Mouse (Mus musculus): ENCODE data around the gene Fkbp1a. TPM values are rescaled to one million over a fixed set of nuclear protein-coding genes. Genes with fewer than 3 reads are reported as not detected.
A peak's percentile ranks its signal among the peaks of the same experiment; 100 is the strongest.

The Fkbp1a gene
- polyA plus RNA-seq, 1 experiment from 2014 or later: 696 TPM

DNA sequence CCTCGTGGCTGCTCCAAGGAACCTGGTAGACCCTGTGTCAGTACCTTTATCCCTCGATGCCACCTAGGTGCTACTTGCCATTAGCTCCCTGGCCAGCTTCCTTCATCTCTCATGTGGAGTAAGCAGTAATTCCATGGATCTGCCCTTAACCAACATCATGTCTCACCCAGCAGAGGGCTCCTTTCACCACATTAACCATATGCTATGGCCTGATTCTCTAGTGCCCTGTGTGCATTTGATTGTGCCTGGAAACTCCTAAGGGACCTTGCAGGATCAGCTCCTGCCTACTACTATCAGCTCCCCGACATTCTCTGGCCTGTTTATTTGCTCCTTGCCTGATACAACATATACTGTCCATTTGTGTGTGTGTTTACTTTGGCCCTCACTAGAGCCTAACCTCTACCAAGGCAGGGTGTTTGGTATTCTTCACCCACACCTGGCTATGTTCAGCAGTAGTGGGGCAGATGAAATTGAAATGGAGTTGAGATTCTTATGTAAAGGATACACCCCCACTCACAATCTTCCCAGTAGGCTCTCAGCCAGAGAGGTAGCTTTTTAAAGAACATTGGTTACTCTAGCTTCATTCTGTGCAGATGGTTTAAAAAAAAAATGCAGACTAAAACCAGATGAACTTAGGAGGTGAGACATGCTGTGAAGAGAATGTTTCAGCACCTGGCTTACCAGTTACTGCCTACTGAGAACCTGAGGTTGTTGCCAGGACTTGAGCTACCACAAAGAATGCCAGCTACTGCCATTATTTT is 28.6 kb upstream of the Fkbp1a start:
- H3K36me3 ChIP-seq (ENCODE audit: insufficient read depth, low read length): peaks cover 18% of the 10 kb centered on the region
- ATAC-seq: peak; percentile 40
- peak; percentile 24 for DNase-seq (ENCODE audit: low spot score)
- no peaks in the 10 kb centered on the region for H3K27me3 ChIP-seq (replicated peaks; ENCODE audit: insufficient read depth, low read length)
- no peak overlapping the region for H3K27ac ChIP-seq (ENCODE audit: low read length)
- no peak overlapping the region for H3K4me2 ChIP-seq (replicated peaks; ENCODE audit: low read depth, low read length)
- no peak overlapping the region for H3K9ac ChIP-seq (replicated peaks; ENCODE audit: low read depth)
- H3K4me1 ChIP-seq (ENCODE audit: insufficient read depth, low read depth, low read length): no peaks in the 10 kb centered on the region
- no peaks in the 10 kb centered on the region for H3K9me3 ChIP-seq (ENCODE audit: low read length)
- H3K4me3 ChIP-seq (ENCODE audit: low read depth, low read length): no peak overlapping the region
- WGBS: 75% methylated on average over 3 of the region's 3 CpGs
- TF ChIP-seq CTCF (IDR thresholded peaks at IDR 0.05) (peak; percentile 60), EP300 (IDR thresholded peaks at IDR 0.05) (no peak)

DNA sequence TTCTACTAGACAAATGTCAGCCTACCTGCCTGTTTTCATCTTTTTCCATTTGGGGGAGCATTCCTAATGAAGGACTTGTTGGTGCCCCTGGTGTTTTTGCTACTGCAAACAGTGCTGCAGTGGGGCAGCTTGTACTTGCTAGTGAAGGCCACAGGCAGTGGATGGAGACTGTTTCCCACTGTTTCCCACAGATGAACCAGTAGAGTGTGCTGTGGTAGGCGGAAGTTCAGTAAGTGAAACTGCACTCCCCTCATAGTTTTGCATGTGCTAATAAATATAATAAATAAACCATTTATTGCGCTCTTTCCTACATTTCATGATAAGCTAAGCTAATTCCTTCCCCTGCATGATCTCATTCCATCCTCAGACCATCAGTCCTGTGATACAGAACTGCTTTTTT is 23.3 kb upstream of the Fkbp1a start:
- DNase-seq (ENCODE audit: low spot score): no peak
- Histone ChIP-seq H3K9ac (replicated peaks; ENCODE audit: low read depth) (no peak overlapping the region), H3K4me3 (ENCODE audit: low read depth, low read length) (no peak overlapping the region), H3K4me1 (ENCODE audit: insufficient read depth, low read depth, low read length) (no peaks in the 10 kb centered on the region), H3K9me3 (ENCODE audit: low read length) (no peaks in the 10 kb centered on the region), H3K27ac (ENCODE audit: low read length) (no peak overlapping the region), H3K4me2 (replicated peaks; ENCODE audit: low read depth, low read length) (no peak overlapping the region), H3K27me3 (replicated peaks; ENCODE audit: insufficient read depth, low read length) (no peaks in the 10 kb centered on the region), H3K36me3 (ENCODE audit: insufficient read depth, low read length) (no peaks in the 10 kb centered on the region; the same call in 1 of the 2 replicates)
- TF ChIP-seq CTCF (IDR thresholded peaks at IDR 0.05) (peak; percentile 52), EP300 (IDR thresholded peaks at IDR 0.05) (no peak)
- no peak for ATAC-seq
- 88% methylated on average over 2 of the region's 2 CpGs for WGBS

GRCm38 (mm10) chr2:151524324-151525041 is 17.8 kb upstream of the Fkbp1a start:
- H3K9ac ChIP-seq (replicated peaks; ENCODE audit: low read depth): no peak overlapping the region
- H3K4me2 ChIP-seq (replicated peaks; ENCODE audit: low read depth, low read length): no peak overlapping the region
- TF ChIP-seq EP300 (IDR thresholded peaks at IDR 0.05) (no peak), CTCF (IDR thresholded peaks at IDR 0.05) (no peak)
- WGBS: 36% methylated on average over 4 of the region's 4 CpGs
- H3K36me3 ChIP-seq (ENCODE audit: insufficient read depth, low read length): no peaks in the 10 kb centered on the region
- 0 out of 2 replicates have a peak, but pooled peaks cover 3% of the 10 kb centered on the region for H3K4me1 ChIP-seq (ENCODE audit: insufficient read depth, low read depth, low read length)
- H3K27me3 ChIP-seq (replicated peaks; ENCODE audit: insufficient read depth, low read length): no peaks in the 10 kb centered on the region
- no peak overlapping the region for H3K27ac ChIP-seq (ENCODE audit: low read length)
- no peak overlapping the region for H3K4me3 ChIP-seq (ENCODE audit: low read depth, low read length)
- ATAC-seq (no peak), DNase-seq (ENCODE audit: low spot score) (no peak)
- no peaks in the 10 kb centered on the region for H3K9me3 ChIP-seq (ENCODE audit: low read length)

DNA sequence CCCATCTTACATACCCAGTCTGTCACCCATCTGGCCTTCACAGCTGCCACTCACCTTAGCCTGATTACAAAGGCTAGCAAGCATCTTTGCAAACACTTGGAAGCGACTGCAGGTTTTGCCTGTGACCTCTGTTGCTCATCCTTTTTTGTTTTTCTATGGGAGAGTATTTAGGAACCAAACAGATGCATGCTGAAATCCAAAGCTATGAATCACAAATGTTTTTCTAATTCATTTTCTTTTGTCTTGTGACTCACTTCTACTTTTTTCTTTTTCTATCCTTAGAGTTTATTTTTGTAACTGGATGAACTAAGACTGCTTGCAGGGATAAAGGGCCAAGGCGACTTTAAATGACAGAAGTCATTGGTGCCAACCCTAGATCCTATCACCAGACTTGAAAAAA is 16.8 kb upstream of the Fkbp1a start:
- no peak for DNase-seq (ENCODE audit: low spot score)
- H3K36me3 ChIP-seq (ENCODE audit: insufficient read depth, low read length): no peaks in the 10 kb centered on the region
- H3K27ac ChIP-seq (ENCODE audit: low read length): no peak overlapping the region
- H3K9ac ChIP-seq (replicated peaks; ENCODE audit: low read depth): no peak overlapping the region
- no peak for ATAC-seq
- H3K4me2 ChIP-seq (replicated peaks; ENCODE audit: low read depth, low read length): no peak overlapping the region
- H3K9me3 ChIP-seq (ENCODE audit: low read length): no peaks in the 10 kb centered on the region
- WGBS: 62% methylated on average over 2 of the region's 2 CpGs
- H3K4me1 ChIP-seq (ENCODE audit: insufficient read depth, low read depth, low read length): peaks cover 3% of the 10 kb centered on the region; the same call in 1 of the 2 replicates
- H3K27me3 ChIP-seq (replicated peaks; ENCODE audit: insufficient read depth, low read length): no peaks in the 10 kb centered on the region
- H3K4me3 ChIP-seq (ENCODE audit: low read depth, low read length): no peak overlapping the region
- no peak for TF ChIP-seq CTCF (IDR thresholded peaks at IDR 0.05)
- no peak for TF ChIP-seq EP300 (IDR thresholded peaks at IDR 0.05)

GRCm38 (mm10) chr2:151528066-151528465 is 14.2 kb upstream of the Fkbp1a start:
- no peaks in the 10 kb centered on the region for H3K36me3 ChIP-seq (ENCODE audit: insufficient read depth, low read length)
- H3K9ac ChIP-seq (replicated peaks; ENCODE audit: low read depth): no peak overlapping the region
- H3K9me3 ChIP-seq (ENCODE audit: low read length): no peaks in the 10 kb centered on the region
- H3K4me1 ChIP-seq (ENCODE audit: insufficient read depth, low read depth, low read length): peaks cover 3% of the 10 kb centered on the region; the same call in 1 of the 2 replicates
- ATAC-seq (no peak), DNase-seq (ENCODE audit: low spot score) (no peak)
- WGBS: 83% methylated on average over 1 of the region's 1 CpGs
- H3K27ac ChIP-seq (ENCODE audit: low read length): no peak overlapping the region
- no peak overlapping the region for H3K4me2 ChIP-seq (replicated peaks; ENCODE audit: low read depth, low read length)
- no peaks in the 10 kb centered on the region for H3K27me3 ChIP-seq (replicated peaks; ENCODE audit: insufficient read depth, low read length)
- TF ChIP-seq EP300 (IDR thresholded peaks at IDR 0.05) (no peak), CTCF (IDR thresholded peaks at IDR 0.05) (no peak)
- H3K4me3 ChIP-seq (ENCODE audit: low read depth, low read length): no peak overlapping the region

- TF ChIP-seq CTCF (IDR thresholded peaks at IDR 0.05) (no peak), EP300 (IDR thresholded peaks at IDR 0.05) (no peak)
- no peak for DNase-seq (ENCODE audit: low spot score)
- Histone ChIP-seq H3K4me2 (replicated peaks; ENCODE audit: low read depth, low read length) (no peak overlapping the region), H3K27ac (ENCODE audit: low read length) (no peak overlapping the region), H3K36me3 (ENCODE audit: insufficient read depth, low read length) (no peaks in the 10 kb centered on the region), H3K27me3 (replicated peaks; ENCODE audit: insufficient read depth, low read length) (no peaks in the 10 kb centered on the region), H3K9me3 (ENCODE audit: low read length) (no peaks in the 10 kb centered on the region), H3K9ac (replicated peaks; ENCODE audit: low read depth) (no peak overlapping the region), H3K4me1 (ENCODE audit: insufficient read depth, low read depth, low read length) (peaks cover 3% of the 10 kb centered on the region; the same call in 1 of the 2 replicates), H3K4me3 (ENCODE audit: low read depth, low read length) (no peak overlapping the region)
- ATAC-seq: no peak
Observed at GRCm38 (mm10) chr2:151529169-151529568, 13.1 kb upstream of the Fkbp1a start.

Data from lung, postnatal 0 days (tissue).